In genomic region chr1:71109858-71110257, GRCm38 (mm10) we compare ENCODE assay signal across 27 mouse cellular contexts. TPM values are rescaled to one million over a fixed set of nuclear protein-coding genes. Genes with fewer than 3 reads are reported as not detected.
DNase-seq lines count a peak whose midpoint lies in the region; ATAC-seq and TF ChIP-seq lines count a peak whose summit lies in the region.
"Had no signal": no experiment of that assay in that cellular context is flagged by ENCODE, and none has a peak within 500 bp of the region (broad histone marks: within the 10 kb centered on the region; RNA-seq: fewer than 3 reads in every experiment).

No protein-coding gene starts in this region.

- no peak overlapping the region for H3K4me3 ChIP-seq in kidney, embryonic 16.5 days (ENCODE audit: low read length)
- no peak overlapping the region for H3K4me3 ChIP-seq in midbrain, embryonic 14.5 days (replicated peaks; ENCODE audit: low read depth, low read length)
- no peak overlapping the region for H3K4me3 ChIP-seq in midbrain, embryonic 10.5 days
- no peak overlapping the region for H3K4me3 ChIP-seq in intestine, embryonic 16.5 days (ENCODE audit: low read length)
- no peak overlapping the region for H3K4me3 ChIP-seq in limb, embryonic 14.5 days (replicated peaks; ENCODE audit: low read length)
- H3K4me3 ChIP-seq: embryonic facial prominence, embryonic 12.5 days; hindbrain, embryonic 12.5 days; midbrain, embryonic 12.5 days had no signal

- WGBS in kidney, embryonic 16.5 days: 22% methylated on average over 10 of the region's 10 CpGs
- WGBS in midbrain, embryonic 14.5 days: 52% methylated on average over 10 of the region's 10 CpGs
- 91% methylated on average over 10 of the region's 10 CpGs for WGBS in midbrain, embryonic 10.5 days
- 52% methylated on average over 10 of the region's 10 CpGs for WGBS in intestine, embryonic 16.5 days
- 7% methylated on average over 10 of the region's 10 CpGs for WGBS in limb, embryonic 14.5 days

- no peak for DNase-seq in kidney, adult 8-10 months
- peak; percentile 43 for DNase-seq in midbrain, embryonic 14.5 days
- no peak for DNase-seq in midbrain, embryonic 10.5 days (ENCODE audit: low spot score)
- DNase-seq in limb, embryonic 14.5 days (ENCODE audit: low spot score): peak; percentile 12
- DNase-seq in cerebellum, postnatal 10 days: no peak
- no peak for DNase-seq in urinary bladder, postnatal 10 days (ENCODE audit: low spot score)
- DNase-seq: adrenal gland, postnatal 36 days; B cell, adult 2 months; cerebellum, adult 2 months; cerebellum, postnatal 25 days; gastrocnemius, postnatal 25 days; heart, adult 18-20 months; heart, postnatal 36 days; kidney, adult 9 months; liver; lung, adult 2 months; lung, postnatal 14 days; right cerebral cortex, postnatal 14 days; thymus, postnatal 4 days had no signal

- peak overlapping the region; percentile 31 for H3K4me2 ChIP-seq in kidney, embryonic 16.5 days (replicated peaks; ENCODE audit: low read depth, low read length)
- H3K4me2 ChIP-seq in midbrain, embryonic 14.5 days (ENCODE audit: low read length): no peak overlapping the region
- no peak overlapping the region for H3K4me2 ChIP-seq in intestine, embryonic 16.5 days (ENCODE audit: low read depth, low read length)
- H3K4me2 ChIP-seq in limb, embryonic 14.5 days (replicated peaks; ENCODE audit: low read depth, low read length, severe bottlenecking): 0 out of 2 replicates have a peak overlapping the region, but pooled peaks have one; percentile 5
- H3K4me2 ChIP-seq: embryonic facial prominence, embryonic 12.5 days; heart, embryonic 11.5 days; hindbrain, embryonic 12.5 days; midbrain, embryonic 12.5 days had no signal

- TF ChIP-seq POLR2A in limb, embryonic 14.5 days (IDR thresholded peaks at IDR 0.05; ENCODE audit: borderline replicate concordance, extremely low read depth, insufficient read depth, insufficient read length): no peak

- ATAC-seq in kidney, embryonic 16.5 days (ENCODE audit: low FRiP score, low TSS enrichment): peak; percentile 27; the same call in 1 of the 2 replicates
- ATAC-seq in midbrain, embryonic 14.5 days (ENCODE audit: low FRiP score, low TSS enrichment): no peak
- ATAC-seq in intestine, embryonic 16.5 days: 0 out of 2 replicates have a peak, but pooled peaks have one; percentile 26
- ATAC-seq in limb, embryonic 14.5 days (ENCODE audit: low FRiP score, low read depth): no peak
- ATAC-seq: forebrain, embryonic 14.5 days had no signal

- no peaks in the 10 kb centered on the region for H3K36me3 ChIP-seq in kidney, embryonic 16.5 days (ENCODE audit: insufficient read depth, low read length)
- H3K36me3 ChIP-seq in midbrain, embryonic 14.5 days (ENCODE audit: control insufficient read depth, insufficient read depth, low read length): no peaks in the 10 kb centered on the region
- H3K36me3 ChIP-seq in midbrain, embryonic 10.5 days: no peaks in the 10 kb centered on the region
- H3K36me3 ChIP-seq in intestine, embryonic 16.5 days (ENCODE audit: control insufficient read depth, insufficient read depth, low read length): no peaks in the 10 kb centered on the region
- no peaks in the 10 kb centered on the region for H3K36me3 ChIP-seq in limb, embryonic 14.5 days (ENCODE audit: control insufficient read depth, insufficient read depth, low read length)
- H3K36me3 ChIP-seq: embryonic facial prominence, embryonic 12.5 days; hindbrain, embryonic 12.5 days; midbrain, embryonic 12.5 days had no signal

- H3K4me1 ChIP-seq in kidney, embryonic 16.5 days (ENCODE audit: insufficient read depth, low read length): peaks cover 4% of the 10 kb centered on the region; the same call in 1 of the 2 replicates
- no peaks in the 10 kb centered on the region for H3K4me1 ChIP-seq in midbrain, embryonic 14.5 days (ENCODE audit: control insufficient read depth, insufficient read depth, low read length)
- no peaks in the 10 kb centered on the region for H3K4me1 ChIP-seq in midbrain, embryonic 10.5 days
- H3K4me1 ChIP-seq in intestine, embryonic 16.5 days (ENCODE audit: control insufficient read depth, insufficient read depth, low read length): no peaks in the 10 kb centered on the region
- H3K4me1 ChIP-seq in limb, embryonic 14.5 days (ENCODE audit: control insufficient read depth, insufficient read depth, low read length): 0 out of 2 replicates have a peak, but pooled peaks cover 9% of the 10 kb centered on the region
- H3K4me1 ChIP-seq: embryonic facial prominence, embryonic 12.5 days; hindbrain, embryonic 12.5 days; midbrain, embryonic 12.5 days had no signal

- no peaks in the 10 kb centered on the region for H3K27me3 ChIP-seq in kidney, embryonic 16.5 days (ENCODE audit: insufficient read depth, low read length)
- no peaks in the 10 kb centered on the region for H3K27me3 ChIP-seq in midbrain, embryonic 14.5 days (ENCODE audit: control insufficient read depth, insufficient read depth, low read length)
- no peaks in the 10 kb centered on the region for H3K27me3 ChIP-seq in midbrain, embryonic 10.5 days (ENCODE audit: low read depth, poor library complexity, severe bottlenecking)
- H3K27me3 ChIP-seq in intestine, embryonic 16.5 days (replicated peaks; ENCODE audit: control insufficient read depth, insufficient read depth, low read length): no peaks in the 10 kb centered on the region
- no peaks in the 10 kb centered on the region for H3K27me3 ChIP-seq in limb, embryonic 14.5 days (ENCODE audit: control insufficient read depth, insufficient read depth, low read length)
- H3K27me3 ChIP-seq: embryonic facial prominence, embryonic 12.5 days; hindbrain, embryonic 12.5 days; midbrain, embryonic 12.5 days had no signal

- H3K9ac ChIP-seq in kidney, embryonic 16.5 days (replicated peaks; ENCODE audit: low read length): no peak overlapping the region
- no peak overlapping the region for H3K9ac ChIP-seq in midbrain, embryonic 14.5 days (replicated peaks; ENCODE audit: low read length)
- H3K9ac ChIP-seq in intestine, embryonic 16.5 days (ENCODE audit: low read depth, low read length): no peak overlapping the region
- no peak overlapping the region for H3K9ac ChIP-seq in limb, embryonic 14.5 days (ENCODE audit: low read depth, low read length, severe bottlenecking)
- H3K9ac ChIP-seq: embryonic facial prominence, embryonic 12.5 days; hindbrain, embryonic 12.5 days; liver, embryonic 14.5 days; midbrain, embryonic 12.5 days had no signal

- H3K27ac ChIP-seq in kidney, embryonic 16.5 days (ENCODE audit: low read length): no peak overlapping the region
- H3K27ac ChIP-seq in midbrain, embryonic 14.5 days (replicated peaks; ENCODE audit: low read depth, low read length): no peak overlapping the region
- H3K27ac ChIP-seq in midbrain, embryonic 10.5 days (replicated peaks): no peak overlapping the region
- H3K27ac ChIP-seq in intestine, embryonic 16.5 days (ENCODE audit: low read length): no peak overlapping the region
- no peak overlapping the region for H3K27ac ChIP-seq in limb, embryonic 14.5 days (replicated peaks; ENCODE audit: low read depth, low read length)
- H3K27ac ChIP-seq: embryonic facial prominence, embryonic 12.5 days; hindbrain, embryonic 12.5 days; liver, embryonic 14.5 days; midbrain, embryonic 12.5 days had no signal

- no peaks in the 10 kb centered on the region for H3K9me3 ChIP-seq in kidney, embryonic 16.5 days (ENCODE audit: low read length)
- H3K9me3 ChIP-seq in midbrain, embryonic 14.5 days (ENCODE audit: control insufficient read depth, low read length): no peaks in the 10 kb centered on the region
- no peaks in the 10 kb centered on the region for H3K9me3 ChIP-seq in midbrain, embryonic 10.5 days (replicated peaks)
- H3K9me3 ChIP-seq in intestine, embryonic 16.5 days (ENCODE audit: control insufficient read depth, low read length): no peaks in the 10 kb centered on the region
- H3K9me3 ChIP-seq in limb, embryonic 14.5 days (ENCODE audit: control insufficient read depth, low read length): no peaks in the 10 kb centered on the region
- H3K9me3 ChIP-seq: embryonic facial prominence, embryonic 12.5 days; hindbrain, embryonic 12.5 days; midbrain, embryonic 12.5 days had no signal

RNA-seq across cellular contexts. Expression of gene Bard1, which starts 6.9 kb away (rescaled TPM):
- polyA plus RNA-seq in kidney, embryonic 16.5 days (2015; fragmentation: Nextera tagmentation; extraction: Ambion mirVana): 1.8 and 2.0 TPM in 2 replicates
- polyA plus RNA-seq in midbrain, embryonic 14.5 days (2014; fragmentation: Nextera tagmentation; extraction: Ambion mirVana): 0.90 and 0.99 TPM in 2 replicates
- polyA plus RNA-seq in midbrain, embryonic 10.5 days (2016; fragmentation: Nextera tagmentation; extraction: Ambion mirVana): 2.2 and 3.4 TPM in 2 replicates
- polyA plus RNA-seq in intestine, embryonic 16.5 days (2015; fragmentation: Nextera tagmentation; extraction: Ambion mirVana): 1.1 and 1.5 TPM in 2 replicates
- 8.5 and 9.7 TPM in 2 replicates for polyA plus RNA-seq in limb, embryonic 14.5 days (2012; rRNA removed)
- polyA plus RNA-seq in limb, embryonic 14.5 days (2014; fragmentation: Nextera tagmentation; extraction: Ambion mirVana): 2.1 and 2.7 TPM in 2 replicates

Comparison
In these comparisons a context has a peak if more than half of its experiments do, and no peak if none do; other contexts are left out.
1. DNase-seq: peak in midbrain, embryonic 14.5 days (single experiment) and limb, embryonic 14.5 days (single experiment); none in kidney, adult 8-10 months (0 of 2), midbrain, embryonic 10.5 days (single experiment), cerebellum, postnatal 10 days (0 of 2) and urinary bladder, postnatal 10 days (single experiment).
2. ATAC-seq: peak in kidney, embryonic 16.5 days (single experiment) and intestine, embryonic 16.5 days (single experiment); none in midbrain, embryonic 14.5 days (single experiment) and limb, embryonic 14.5 days (single experiment).
3. H3K4me2 ChIP-seq: peak in kidney, embryonic 16.5 days (single experiment) and limb, embryonic 14.5 days (single experiment); none in midbrain, embryonic 14.5 days (single experiment) and intestine, embryonic 16.5 days (single experiment).